Mouse (Mus musculus): Measurements from ENCODE around the gene Ubl7. TPM values are rescaled to one million over a fixed set of nuclear protein-coding genes. Genes with fewer than 3 reads are reported as not detected.

Gene Ubl7
- polyA plus RNA-seq, 1 experiment from 2014 or later, result 153 TPM

GRCm38 (mm10) chr9:57963998-57964395 lies 53.2 kb downstream of the Ubl7 start:
- no peak overlapping the region for H3K4me3 ChIP-seq
- ATAC-seq (ENCODE audit: low FRiP score, low read depth), result no peak
- no peak overlapping the region for H3K4me2 ChIP-seq (replicated peaks)
- WGBS, result 78% methylated on average over 5 of the region's 5 CpGs
- no peaks in the 10 kb centered on the region for H3K9me3 ChIP-seq
- peaks cover 20% of the 10 kb centered on the region for H3K36me3 ChIP-seq
- H3K9ac ChIP-seq, result no peak overlapping the region
- H3K27me3 ChIP-seq (replicated peaks), result no peaks in the 10 kb centered on the region; the same call in 1 of the 2 replicates
- no peaks in the 10 kb centered on the region for H3K4me1 ChIP-seq
- no peak overlapping the region for H3K27ac ChIP-seq

GRCm38 (mm10) chr9:57964528-57965250 lies 53.9 kb downstream of the Ubl7 start:
- Histone ChIP-seq H3K4me1 (no peaks in the 10 kb centered on the region), H3K9me3 (no peaks in the 10 kb centered on the region), H3K9ac (no peak overlapping the region), H3K4me2 (replicated peaks) (no peak overlapping the region), H3K4me3 (no peak overlapping the region), H3K27me3 (replicated peaks) (no peaks in the 10 kb centered on the region; the same call in 1 of the 2 replicates), H3K36me3 (peaks cover 20% of the 10 kb centered on the region), H3K27ac (no peak overlapping the region)
- WGBS, result 76% methylated on average over 6 of the region's 6 CpGs
- ATAC-seq (ENCODE audit: low FRiP score, low read depth), result no peak

DNA sequence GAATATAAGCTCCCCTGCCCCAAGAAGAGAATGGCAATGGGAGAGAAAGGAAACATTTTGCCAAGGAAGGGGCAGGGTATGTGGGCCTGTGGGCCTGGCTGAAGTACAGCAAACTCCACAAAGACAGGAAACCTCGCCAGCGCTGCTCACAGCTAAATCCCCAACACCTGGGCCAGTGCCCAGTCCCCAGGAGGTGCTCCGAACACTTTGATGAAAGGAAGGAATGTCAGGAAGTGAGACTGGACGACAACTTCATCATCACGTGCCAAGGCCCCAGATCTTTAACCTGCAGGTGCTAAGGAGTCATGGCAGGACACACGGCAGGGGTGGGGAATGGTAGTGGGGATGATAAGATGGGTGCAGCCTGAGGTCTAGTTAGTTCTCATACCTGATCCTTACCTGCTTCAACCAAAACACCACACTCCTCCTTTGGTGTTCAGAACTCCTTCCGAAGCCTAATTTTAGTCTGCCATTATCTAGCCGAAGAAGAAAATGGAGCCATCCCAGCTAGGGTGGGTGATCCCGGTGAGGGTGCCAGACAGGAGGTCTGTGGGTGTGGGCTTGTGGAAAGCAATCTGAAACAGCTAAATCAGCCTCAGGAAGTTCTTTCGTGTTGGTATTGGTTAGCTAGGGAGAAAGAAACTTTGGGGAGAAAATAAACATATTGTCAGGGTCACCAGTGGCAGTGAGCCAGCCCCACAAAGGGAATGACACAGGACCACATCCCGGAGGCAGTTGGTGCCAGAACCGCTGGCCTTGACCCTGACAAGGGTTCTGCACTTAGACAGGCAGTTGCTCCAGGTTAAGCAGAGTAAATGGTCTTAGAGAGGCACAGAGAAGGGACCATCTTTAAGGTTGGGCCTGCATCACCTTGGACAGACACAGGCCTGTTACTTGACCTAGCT lies 54.8 kb downstream of the Ubl7 start:
- Histone ChIP-seq H3K9ac (no peak overlapping the region), H3K9me3 (no peaks in the 10 kb centered on the region), H3K4me2 (replicated peaks) (no peak overlapping the region), H3K27ac (no peak overlapping the region), H3K27me3 (replicated peaks) (no peaks in the 10 kb centered on the region; the same call in 1 of the 2 replicates), H3K4me3 (no peak overlapping the region), H3K4me1 (no peaks in the 10 kb centered on the region), H3K36me3 (peaks cover 13% of the 10 kb centered on the region)
- 82% methylated on average over 12 of the region's 12 CpGs for WGBS
- no peak for ATAC-seq (ENCODE audit: low FRiP score, low read depth)

GRCm38 (mm10) chr9:57967237-57967960 lies 56.6 kb downstream of the Ubl7 start:
- no peak for ATAC-seq (ENCODE audit: low FRiP score, low read depth)
- Histone ChIP-seq H3K4me3 (no peak overlapping the region), H3K9me3 (no peaks in the 10 kb centered on the region), H3K9ac (no peak overlapping the region), H3K36me3 (no peaks in the 10 kb centered on the region), H3K27me3 (replicated peaks) (no peaks in the 10 kb centered on the region), H3K27ac (no peak overlapping the region), H3K4me2 (replicated peaks) (no peak overlapping the region), H3K4me1 (no peaks in the 10 kb centered on the region)
- whole genome bisulfite sequencing, result 84% methylated on average over 14 of the region's 14 CpGs

GRCm38 (mm10) chr9:57968166-57968771 lies 57.5 kb downstream of the Ubl7 start:
- Histone ChIP-seq H3K27ac (no peak overlapping the region), H3K9ac (no peak overlapping the region), H3K36me3 (no peaks in the 10 kb centered on the region), H3K27me3 (replicated peaks) (no peaks in the 10 kb centered on the region), H3K4me1 (no peaks in the 10 kb centered on the region), H3K4me3 (no peak overlapping the region), H3K9me3 (no peaks in the 10 kb centered on the region), H3K4me2 (replicated peaks) (no peak overlapping the region)
- 88% methylated on average over 9 of the region's 9 CpGs for WGBS
- no peak for ATAC-seq (ENCODE audit: low FRiP score, low read depth)

DNA sequence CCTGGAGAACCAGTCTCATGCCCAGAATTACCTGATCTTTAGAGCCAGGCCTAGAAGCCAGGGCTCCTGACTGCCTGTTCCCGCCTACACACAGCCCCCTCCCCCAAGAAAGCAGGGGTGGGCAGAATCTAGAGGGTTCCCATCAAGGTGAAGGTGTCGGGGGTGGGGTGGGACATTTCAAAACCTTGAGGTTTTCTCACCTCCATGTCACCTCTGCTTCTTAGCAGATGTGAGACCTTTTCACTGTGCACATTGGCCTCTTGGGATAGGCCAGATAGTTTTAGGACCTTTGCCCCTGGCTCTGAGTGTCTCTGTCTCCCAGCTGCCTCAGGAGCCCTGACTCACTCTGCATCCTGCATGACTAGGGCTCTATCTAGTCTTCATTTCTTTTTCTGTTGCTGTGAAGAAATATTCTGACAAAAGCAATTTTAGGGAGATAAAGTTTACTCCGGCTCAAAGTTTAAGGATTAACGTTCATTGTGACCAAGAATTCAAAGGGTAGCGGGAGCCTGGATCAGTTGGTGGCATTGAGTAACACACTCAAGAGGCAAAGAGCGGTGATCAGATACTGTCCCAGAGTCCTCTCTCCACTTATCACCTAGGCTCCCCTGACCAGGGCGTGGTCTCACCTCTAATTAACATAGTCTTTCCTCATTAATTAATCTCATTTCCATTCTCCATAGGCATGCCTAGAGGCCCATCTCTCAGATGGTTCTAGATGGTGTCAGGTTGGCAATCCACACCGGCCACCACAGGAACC lies 58.2 kb downstream of the Ubl7 start:
- 91% methylated on average over 8 of the region's 8 CpGs for WGBS
- H3K4me3 ChIP-seq, result no peak overlapping the region
- no peak overlapping the region for H3K9ac ChIP-seq
- no peak for ATAC-seq (ENCODE audit: low FRiP score, low read depth)
- no peak overlapping the region for H3K4me2 ChIP-seq (replicated peaks)
- no peaks in the 10 kb centered on the region for H3K36me3 ChIP-seq
- H3K27ac ChIP-seq, result no peak overlapping the region
- no peaks in the 10 kb centered on the region for H3K27me3 ChIP-seq (replicated peaks)
- H3K9me3 ChIP-seq, result no peaks in the 10 kb centered on the region
- H3K4me1 ChIP-seq, result no peaks in the 10 kb centered on the region

GRCm38 (mm10) chr9:57969736-57970495 lies 59.1 kb downstream of the Ubl7 start:
- Histone ChIP-seq H3K4me1 (no peaks in the 10 kb centered on the region), H3K9ac (no peak overlapping the region), H3K27ac (no peak overlapping the region), H3K36me3 (no peaks in the 10 kb centered on the region), H3K27me3 (replicated peaks) (no peaks in the 10 kb centered on the region; the same call in 1 of the 2 replicates), H3K9me3 (no peaks in the 10 kb centered on the region), H3K4me3 (no peak overlapping the region), H3K4me2 (replicated peaks) (no peak overlapping the region)
- no peak for ATAC-seq (ENCODE audit: low FRiP score, low read depth)
- 75% methylated on average over 11 of the region's 11 CpGs for WGBS

DNA sequence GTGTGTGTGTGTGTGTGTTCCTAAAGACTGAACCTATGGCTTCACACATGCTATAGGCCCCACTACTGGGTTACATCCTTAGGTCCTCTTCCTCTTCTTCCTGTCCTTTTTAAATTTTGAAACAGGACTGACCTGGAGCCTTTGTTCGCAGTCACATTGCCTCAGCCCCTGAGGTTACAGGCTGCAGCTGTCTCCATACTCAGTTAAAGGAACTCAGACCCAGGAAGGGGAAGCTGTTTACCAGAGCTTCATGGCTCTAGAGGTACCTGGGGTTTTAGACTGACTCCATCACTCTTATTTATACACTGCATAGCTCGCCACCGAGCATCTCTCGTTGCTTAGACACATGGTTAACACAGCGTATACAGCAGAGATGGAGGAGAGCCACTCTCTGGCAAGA lies 60.6 kb downstream of the Ubl7 start:
- Histone ChIP-seq H3K27me3 (replicated peaks) (no peaks in the 10 kb centered on the region; the same call in 1 of the 2 replicates), H3K4me1 (no peaks in the 10 kb centered on the region), H3K27ac (no peak overlapping the region), H3K36me3 (no peaks in the 10 kb centered on the region), H3K4me3 (no peak overlapping the region), H3K9ac (no peak overlapping the region), H3K4me2 (replicated peaks) (no peak overlapping the region), H3K9me3 (no peaks in the 10 kb centered on the region)
- no peak for ATAC-seq (ENCODE audit: low FRiP score, low read depth)
- WGBS, result 89% methylated on average over 5 of the region's 5 CpGs

GRCm38 (mm10) chr9:57972141-57972591 lies 61.4 kb downstream of the Ubl7 start:
- Histone ChIP-seq H3K4me2 (replicated peaks) (no peak overlapping the region), H3K36me3 (no peaks in the 10 kb centered on the region), H3K4me3 (no peak overlapping the region), H3K9me3 (no peaks in the 10 kb centered on the region), H3K27me3 (replicated peaks) (no peaks in the 10 kb centered on the region; the same call in 1 of the 2 replicates), H3K9ac (no peak overlapping the region), H3K4me1 (no peaks in the 10 kb centered on the region), H3K27ac (no peak overlapping the region)
- 66% methylated on average over 9 of the region's 9 CpGs for WGBS
- no peak for ATAC-seq (ENCODE audit: low FRiP score, low read depth)

GRCm38 (mm10) chr9:57972776-57973439 lies 62.1 kb downstream of the Ubl7 start:
- 72% methylated on average over 9 of the region's 9 CpGs for WGBS
- Histone ChIP-seq H3K9ac (no peak overlapping the region), H3K4me2 (replicated peaks) (no peak overlapping the region), H3K27ac (no peak overlapping the region), H3K36me3 (no peaks in the 10 kb centered on the region), H3K4me3 (no peak overlapping the region), H3K27me3 (replicated peaks) (no peaks in the 10 kb centered on the region; the same call in 1 of the 2 replicates), H3K4me1 (no peaks in the 10 kb centered on the region), H3K9me3 (no peaks in the 10 kb centered on the region)
- no peak for ATAC-seq (ENCODE audit: low FRiP score, low read depth)
